Comparison of ENCODE assay signal across 7 mouse cellular contexts in the genomic region with DNA sequence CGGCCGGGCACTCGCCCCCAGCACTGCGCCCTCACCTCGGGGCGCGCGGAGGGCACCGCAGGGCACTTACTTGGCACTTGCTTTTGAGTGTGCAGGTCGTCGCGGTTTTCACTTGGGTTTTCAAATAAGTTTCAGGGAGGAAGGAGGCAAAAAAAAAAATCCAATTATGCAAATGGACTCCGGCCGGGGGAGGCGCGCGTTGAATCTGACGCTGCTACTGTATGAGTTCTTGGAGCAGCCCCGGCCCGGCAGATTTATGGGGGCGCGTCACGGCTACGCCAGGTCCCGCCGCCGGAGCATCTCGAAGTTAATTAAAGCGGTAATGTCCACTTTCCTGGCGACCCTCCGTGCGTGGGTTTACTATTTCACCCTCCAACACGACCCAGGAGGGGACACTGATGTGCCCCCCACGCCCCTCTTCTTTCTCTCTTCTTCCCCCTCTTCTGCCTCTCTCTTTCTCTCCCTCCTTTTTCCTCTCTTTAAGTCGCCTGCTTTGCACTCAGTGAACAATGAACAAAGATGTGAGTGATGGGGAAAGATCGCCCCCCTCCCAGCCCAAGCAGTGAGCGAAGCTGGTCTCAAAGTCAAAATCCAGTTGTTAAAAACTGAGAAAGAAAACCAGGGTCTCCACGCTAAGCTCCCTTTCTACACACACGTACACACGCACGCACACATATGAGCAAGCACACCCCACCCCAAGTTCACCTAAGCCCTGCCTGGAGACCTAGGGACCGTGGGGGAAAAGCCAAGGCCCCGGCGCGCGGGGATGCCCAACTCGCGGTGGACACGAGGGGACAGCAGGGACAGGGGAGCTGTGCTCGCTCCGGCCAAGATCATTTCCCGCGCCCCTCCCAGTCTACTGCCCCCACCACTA. TPM values are rescaled to one million over a fixed set of nuclear protein-coding genes. Genes with fewer than 3 reads are reported as not detected.
DNase-seq lines count a peak whose midpoint lies in the region; ATAC-seq and TF ChIP-seq lines count a peak whose summit lies in the region.

No protein-coding gene starts in this region.

- H3K9me3 ChIP-seq in forebrain, embryonic 15.5 days: no peaks in the 10 kb centered on the region
- no peaks in the 10 kb centered on the region for H3K9me3 ChIP-seq in limb, embryonic 11.5 days (ENCODE audit: control insufficient read depth, low read length)
- H3K9me3 ChIP-seq in neural tube, embryonic 14.5 days (ENCODE audit: control insufficient read depth, low read length): no peaks in the 10 kb centered on the region

- no peak for TF ChIP-seq POLR2A in cerebellum, adult 2 months (IDR thresholded peaks at IDR 0.05; ENCODE audit: borderline replicate concordance, insufficient read depth, low read length)

- peak overlapping the region; percentile 34; the same call in 1 of the 2 replicates for H3K27ac ChIP-seq in cerebellum, adult 2 months (ENCODE audit: insufficient read depth, low read length)
- H3K27ac ChIP-seq in forebrain, embryonic 15.5 days (replicated peaks): peak overlapping the region; percentile 88
- no peak overlapping the region for H3K27ac ChIP-seq in limb, embryonic 11.5 days (replicated peaks; ENCODE audit: low read depth, low read length)
- H3K27ac ChIP-seq in neural tube, embryonic 14.5 days (ENCODE audit: low read depth, low read length): peak overlapping the region; percentile 89

- H3K36me3 ChIP-seq in forebrain, embryonic 15.5 days: no peaks in the 10 kb centered on the region
- H3K36me3 ChIP-seq in limb, embryonic 11.5 days (ENCODE audit: control insufficient read depth, insufficient read depth, low read length): no peaks in the 10 kb centered on the region
- H3K36me3 ChIP-seq in neural tube, embryonic 14.5 days (ENCODE audit: control insufficient read depth, insufficient read depth, low read length): no peaks in the 10 kb centered on the region

- DNase-seq in right cerebral cortex, postnatal 10 days (ENCODE audit: low spot score in 2 of 2): peak; percentile 34 to 36
- DNase-seq in right cerebral cortex, adult 18-20 months: no peak
- DNase-seq in cerebellum, adult 2 months: peak; percentile 33 to 42
- DNase-seq in limb, embryonic 11.5 days (ENCODE audit: low spot score): peak; percentile 72

- no peaks in the 10 kb centered on the region for H3K27me3 ChIP-seq in cerebellum, adult 2 months (ENCODE audit: control insufficient read depth, insufficient read depth, low read length)
- H3K27me3 ChIP-seq in forebrain, embryonic 15.5 days: no peaks in the 10 kb centered on the region
- H3K27me3 ChIP-seq in limb, embryonic 11.5 days (ENCODE audit: control insufficient read depth, insufficient read depth, low read length): peaks cover 67% of the 10 kb centered on the region
- no peaks in the 10 kb centered on the region for H3K27me3 ChIP-seq in neural tube, embryonic 14.5 days (ENCODE audit: control insufficient read depth, insufficient read depth, low read length)

- peak overlapping the region; percentile 78 for H3K4me3 ChIP-seq in cerebellum, adult 2 months (replicated peaks; ENCODE audit: insufficient read depth, low read depth, low read length)
- peak overlapping the region; percentile 64 for H3K4me3 ChIP-seq in forebrain, embryonic 15.5 days
- H3K4me3 ChIP-seq in limb, embryonic 11.5 days (ENCODE audit: low read depth, low read length): peak overlapping the region; percentile 41
- peak overlapping the region; percentile 65 for H3K4me3 ChIP-seq in neural tube, embryonic 14.5 days (ENCODE audit: low read depth, low read length)

- H3K4me1 ChIP-seq in cerebellum, adult 2 months (ENCODE audit: control insufficient read depth, insufficient read depth, low read length): no peaks in the 10 kb centered on the region; the same call in 1 of the 2 replicates
- peaks cover 67% of the 10 kb centered on the region for H3K4me1 ChIP-seq in forebrain, embryonic 15.5 days
- peaks cover 10% of the 10 kb centered on the region; the same call in 1 of the 2 replicates for H3K4me1 ChIP-seq in limb, embryonic 11.5 days (ENCODE audit: control insufficient read depth, insufficient read depth, low read length)
- H3K4me1 ChIP-seq in neural tube, embryonic 14.5 days (ENCODE audit: control insufficient read depth, insufficient read depth, low read length): peaks cover 17% of the 10 kb centered on the region

- WGBS in cerebellum, adult 2 months: under 1% methylated on average over 53 of the region's 53 CpGs
- under 1% methylated on average over 51 of the region's 53 CpGs for WGBS in forebrain, embryonic 15.5 days
- WGBS in limb, embryonic 11.5 days: under 1% methylated on average over 53 of the region's 53 CpGs
- WGBS in neural tube, embryonic 14.5 days: under 1% methylated on average over 52 of the region's 53 CpGs

- no peak for TF ChIP-seq CTCF in cerebellum, adult 2 months (IDR thresholded peaks at IDR 0.05; ENCODE audit: borderline replicate concordance, insufficient read depth, low read depth, low read length)

- H3K4me2 ChIP-seq in forebrain, embryonic 15.5 days (replicated peaks): peak overlapping the region; percentile 99
- peak overlapping the region; percentile 86 for H3K4me2 ChIP-seq in limb, embryonic 11.5 days (ENCODE audit: low read depth, severe bottlenecking)
- H3K4me2 ChIP-seq in neural tube, embryonic 14.5 days (ENCODE audit: low read depth, low read length): peak overlapping the region; percentile 96

- ATAC-seq in forebrain, embryonic 15.5 days (replicated peaks): peak; percentile 48
- ATAC-seq in limb, embryonic 11.5 days (ENCODE audit: insufficient number of reproducible peaks, low FRiP score, low TSS enrichment, low read depth): no peak; the same call in none of the 2 replicates
- peak; percentile 62 for ATAC-seq in neural tube, embryonic 14.5 days (ENCODE audit: low read depth)
- no peak for ATAC-seq in megakaryocyte progenitor cell, adult 5-6 weeks (replicated peaks; ENCODE audit: poor library complexity)

- H3K9ac ChIP-seq in forebrain, embryonic 15.5 days (replicated peaks): peak overlapping the region; percentile 68
- peak overlapping the region; percentile 48 for H3K9ac ChIP-seq in limb, embryonic 11.5 days (ENCODE audit: low read length)
- peak overlapping the region; percentile 72 for H3K9ac ChIP-seq in neural tube, embryonic 14.5 days (replicated peaks; ENCODE audit: low read depth, low read length)

RNA-seq across cellular contexts. Expression of a gene that starts 3.7 kb away (rescaled TPM):
- 38.5 and 40.0 TPM in 2 replicates for polyA plus RNA-seq in cerebellum, adult 2 months (2012; rRNA removed)
- 35.9 and 36.0 TPM in 2 replicates for polyA plus RNA-seq in forebrain, embryonic 15.5 days (2015; fragmentation: Nextera tagmentation; extraction: Ambion mirVana)
- 1.9 and 2.6 TPM in 2 replicates for polyA plus RNA-seq in limb, embryonic 11.5 days (2014; fragmentation: Nextera tagmentation; extraction: Ambion mirVana)
- 45.7 and 54.9 TPM in 2 replicates for polyA plus RNA-seq in neural tube, embryonic 14.5 days (2014; fragmentation: Nextera tagmentation; extraction: Ambion mirVana)
- not detected in 2 replicates for total RNA-seq in megakaryocyte progenitor cell, adult 5-6 weeks (2015)
- not detected in 2 replicates for total RNA-seq in megakaryocyte progenitor cell, adult 5-6 weeks (2017)

Comparison
In these comparisons a context has a peak if more than half of its experiments do, and no peak if none do; other contexts are left out.
1. ATAC-seq: peak in forebrain, embryonic 15.5 days (single experiment) and neural tube, embryonic 14.5 days (single experiment); none in limb, embryonic 11.5 days (single experiment) and megakaryocyte progenitor cell, adult 5-6 weeks (single experiment).
2. RNA of a gene that starts 3.7 kb away (polyA plus RNA-seq): 45.7 to 54.9 TPM in neural tube, embryonic 14.5 days, 38.5 to 40.0 TPM in cerebellum, adult 2 months and 35.9 to 36.0 TPM in forebrain, embryonic 15.5 days; 1.9 to 2.6 TPM in limb, embryonic 11.5 days; every median in the first group is over 10 times any median in the second.
3. Peak in every context shown above with its lines, with median percentiles within 50 percentile points of each other: H3K4me3 ChIP-seq, H3K4me2 ChIP-seq and H3K9ac ChIP-seq.